Mouse (Mus musculus): Measurements from ENCODE around the gene Arsb. TPM values are rescaled to one million over a fixed set of nuclear protein-coding genes. Genes with fewer than 3 reads are reported as not detected.

The Arsb gene
- polyA plus RNA-seq (2016; fragmentation: Nextera tagmentation; extraction: Ambion mirVana), result 2.8 and 3.5 TPM in 2 replicates

DNA sequence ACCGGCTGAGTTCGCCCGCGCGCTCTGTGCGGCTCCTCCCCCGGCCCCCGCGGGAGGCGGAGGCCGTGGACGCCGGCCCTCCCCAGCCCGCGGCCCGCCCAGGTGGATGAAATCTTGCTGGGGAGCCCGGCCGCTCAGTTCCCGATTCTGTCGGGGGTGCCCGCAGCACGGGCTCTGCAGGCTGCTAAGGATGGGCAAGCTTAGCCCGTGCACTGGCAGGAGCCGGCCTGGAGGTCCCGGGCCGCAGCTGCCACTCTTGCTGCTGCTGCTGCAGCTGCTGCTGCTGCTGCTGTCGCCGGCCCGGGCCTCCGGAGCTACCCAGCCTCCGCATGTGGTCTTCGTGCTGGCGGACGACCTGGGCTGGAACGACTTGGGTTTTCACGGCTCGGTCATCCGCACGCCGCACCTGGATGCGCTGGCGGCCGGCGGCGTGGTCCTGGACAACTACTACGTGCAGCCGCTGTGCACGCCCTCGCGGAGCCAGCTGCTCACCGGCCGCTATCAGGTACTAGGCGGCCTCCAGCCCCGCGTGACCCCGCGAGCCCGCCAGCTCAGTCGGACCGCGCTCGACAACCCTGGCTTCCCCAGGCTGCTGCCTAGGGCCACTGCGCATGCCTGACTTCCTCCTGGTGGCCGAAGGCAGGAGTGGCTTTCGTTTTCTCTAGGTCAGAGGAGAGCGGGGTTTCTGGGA lies at the start of gene Arsb:
Gene Arsb, plus strand, starts transcription at position 43 of the 691 bp plus-strand sequence.
- peak; percentile 86 for ATAC-seq
- Histone ChIP-seq H3K4me2 (peak within 1 kb of the TSS; percentile 89), H3K27ac (peak within 1 kb of the TSS; percentile 50), H3K27me3 (replicated peaks) (peaks cover 37% of the 10 kb centered on the region), H3K4me1 (peaks cover 17% of the 10 kb centered on the region), H3K9ac (peak within 1 kb of the TSS; percentile 68), H3K36me3 (no peaks in the 10 kb centered on the region), H3K4me3 (peak within 1 kb of the TSS; percentile 64), H3K9me3 (replicated peaks) (no peaks in the 10 kb centered on the region)
- 2% methylated on average over 66 of the region's 66 CpGs for WGBS (ENCODE audit: insufficient replicate concordance)

- Histone ChIP-seq H3K9ac (no peak overlapping the region), H3K9me3 (replicated peaks) (no peaks in the 10 kb centered on the region), H3K36me3 (no peaks in the 10 kb centered on the region), H3K27me3 (replicated peaks) (no peaks in the 10 kb centered on the region; the same call in 1 of the 2 replicates), H3K4me3 (no peak overlapping the region), H3K4me2 (no peak overlapping the region), H3K4me1 (no peaks in the 10 kb centered on the region), H3K27ac (no peak overlapping the region)
- ATAC-seq, result no peak
- WGBS (ENCODE audit: insufficient replicate concordance), result 64% methylated on average over 4 of the region's 4 CpGs
Measured at GRCm38 (mm10) chr13:93721916-93722315, 49.5 kb upstream of the Arsb start.

- Histone ChIP-seq H3K9me3 (replicated peaks) (no peaks in the 10 kb centered on the region), H3K27me3 (replicated peaks) (no peaks in the 10 kb centered on the region; the same call in 1 of the 2 replicates)
- 66% methylated on average over 3 of the region's 3 CpGs for WGBS (ENCODE audit: insufficient replicate concordance)
Measured at GRCm38 (mm10) chr13:93723455-93723854, 48.0 kb upstream of the Arsb start.

DNA sequence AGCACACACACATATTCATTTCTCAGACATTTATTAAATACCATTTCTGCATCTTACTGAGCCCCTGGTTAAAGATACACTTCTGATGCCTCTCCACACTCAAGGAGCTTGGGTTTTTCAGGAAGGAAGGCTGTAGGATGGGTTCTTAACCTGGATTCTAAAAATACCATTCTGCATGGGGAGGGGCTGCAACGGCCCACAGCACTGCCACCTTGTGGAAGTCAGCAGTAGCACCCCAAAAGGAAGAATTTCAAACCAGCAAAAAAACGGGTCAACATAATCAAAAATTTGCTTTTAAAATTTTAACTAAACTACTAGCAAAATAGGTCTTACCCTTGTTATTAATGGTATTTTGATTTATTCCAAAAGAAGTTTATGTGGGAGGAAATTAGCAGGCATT lies 47.2 kb upstream of the Arsb start:
- no peak overlapping the region for H3K9ac ChIP-seq
- no peak overlapping the region for H3K4me3 ChIP-seq
- H3K27ac ChIP-seq, result no peak overlapping the region
- ATAC-seq, result no peak
- 27% methylated on average over 2 of the region's 2 CpGs for WGBS (ENCODE audit: insufficient replicate concordance)
- H3K27me3 ChIP-seq (replicated peaks), result no peaks in the 10 kb centered on the region; the same call in 1 of the 2 replicates
- H3K36me3 ChIP-seq, result no peaks in the 10 kb centered on the region
- no peaks in the 10 kb centered on the region for H3K4me1 ChIP-seq
- no peak overlapping the region for H3K4me2 ChIP-seq
- H3K9me3 ChIP-seq (replicated peaks), result no peaks in the 10 kb centered on the region

More at GRCm38 (mm10) chr13:93723455-93723854, 48.0 kb upstream of the Arsb start:
- Histone ChIP-seq H3K4me3 (no peak overlapping the region), H3K4me2 (no peak overlapping the region), H3K27ac (no peak overlapping the region), H3K9ac (no peak overlapping the region), H3K36me3 (no peaks in the 10 kb centered on the region), H3K4me1 (no peaks in the 10 kb centered on the region)
- ATAC-seq, result no peak

DNA sequence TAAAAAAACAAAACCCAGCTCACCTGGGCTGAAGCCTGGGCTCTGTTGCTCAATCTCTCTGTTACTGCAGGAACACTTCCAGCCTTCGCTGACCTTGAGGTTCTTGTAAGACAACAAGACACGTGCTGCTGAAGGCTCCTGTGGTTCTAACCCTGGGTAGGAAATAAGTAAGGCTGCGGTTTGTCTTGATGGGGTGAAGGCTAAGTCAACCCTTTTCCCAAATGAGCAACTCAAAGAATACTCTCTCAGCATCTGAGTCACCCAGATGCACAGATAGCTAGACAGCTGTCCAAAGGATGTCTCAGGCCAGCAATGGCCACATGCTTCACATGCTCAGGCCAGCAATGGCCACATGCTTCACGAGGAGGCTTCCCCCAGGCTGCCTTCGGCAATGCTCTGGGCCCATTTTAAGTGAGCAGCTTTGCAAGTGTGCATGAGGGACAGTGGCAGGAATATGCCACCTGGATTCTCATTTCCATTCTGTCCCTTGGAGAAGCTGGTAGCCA lies 36.2 kb upstream of the Arsb start:
- 68% methylated on average over 5 of the region's 5 CpGs for WGBS (ENCODE audit: insufficient replicate concordance)
- Histone ChIP-seq H3K9ac (no peak overlapping the region), H3K4me2 (no peak overlapping the region), H3K4me1 (no peaks in the 10 kb centered on the region), H3K27me3 (replicated peaks) (no peaks in the 10 kb centered on the region), H3K36me3 (no peaks in the 10 kb centered on the region), H3K27ac (no peak overlapping the region), H3K4me3 (no peak overlapping the region), H3K9me3 (replicated peaks) (no peaks in the 10 kb centered on the region)
- ATAC-seq, result no peak

GRCm38 (mm10) chr13:93744118-93744517 lies 27.3 kb upstream of the Arsb start:
- H3K27me3 ChIP-seq (replicated peaks), result no peaks in the 10 kb centered on the region
- H3K4me2 ChIP-seq, result no peak overlapping the region
- H3K36me3 ChIP-seq, result no peaks in the 10 kb centered on the region
- no peaks in the 10 kb centered on the region for H3K4me1 ChIP-seq
- no peak for ATAC-seq
- no peaks in the 10 kb centered on the region for H3K9me3 ChIP-seq (replicated peaks)
- H3K9ac ChIP-seq, result no peak overlapping the region
- WGBS (ENCODE audit: insufficient replicate concordance), result 59% methylated on average over 8 of the region's 8 CpGs
- H3K27ac ChIP-seq, result no peak overlapping the region
- H3K4me3 ChIP-seq, result no peak overlapping the region

GRCm38 (mm10) chr13:93752597-93753400 lies 18.6 kb upstream of the Arsb start:
- no peaks in the 10 kb centered on the region for H3K36me3 ChIP-seq
- no peak overlapping the region for H3K9ac ChIP-seq
- no peak overlapping the region for H3K27ac ChIP-seq
- ATAC-seq, result no peak
- no peaks in the 10 kb centered on the region for H3K9me3 ChIP-seq (replicated peaks)
- H3K4me2 ChIP-seq, result no peak overlapping the region
- H3K27me3 ChIP-seq (replicated peaks), result no peaks in the 10 kb centered on the region
- WGBS (ENCODE audit: insufficient replicate concordance), result 64% methylated on average over 14 of the region's 14 CpGs
- peaks cover 4% of the 10 kb centered on the region; the same call in 1 of the 2 replicates for H3K4me1 ChIP-seq
- no peak overlapping the region for H3K4me3 ChIP-seq

GRCm38 (mm10) chr13:93755084-93755483 lies 16.3 kb upstream of the Arsb start:
- Histone ChIP-seq H3K9ac (no peak overlapping the region), H3K27me3 (replicated peaks) (no peaks in the 10 kb centered on the region), H3K27ac (no peak overlapping the region), H3K36me3 (no peaks in the 10 kb centered on the region), H3K4me3 (no peak overlapping the region), H3K9me3 (replicated peaks) (no peaks in the 10 kb centered on the region), H3K4me2 (no peak overlapping the region), H3K4me1 (peaks cover 4% of the 10 kb centered on the region; the same call in 1 of the 2 replicates)
- 51% methylated on average over 4 of the region's 4 CpGs for WGBS (ENCODE audit: insufficient replicate concordance)
- no peak for ATAC-seq

DNA sequence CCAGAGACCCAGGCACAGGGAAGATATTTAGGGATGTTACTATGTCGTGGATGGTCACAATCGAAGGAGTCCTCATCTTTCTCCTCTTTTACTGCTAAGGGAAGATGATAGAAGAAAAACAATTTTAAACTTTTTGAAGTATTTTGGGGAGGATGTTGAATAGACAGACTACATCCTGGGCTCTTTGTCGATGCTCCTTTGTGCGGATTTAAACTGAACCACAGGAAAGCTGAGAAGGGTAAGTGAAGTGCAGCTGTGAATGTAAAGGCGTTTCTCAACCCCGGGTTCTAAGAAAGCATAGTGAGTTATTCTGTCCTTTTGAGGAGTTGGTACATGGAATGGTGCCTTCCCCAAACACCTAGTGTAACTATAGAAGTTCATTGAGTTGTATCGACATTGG lies 14.8 kb upstream of the Arsb start:
- H3K4me2 ChIP-seq, result no peak overlapping the region
- H3K27me3 ChIP-seq (replicated peaks), result no peaks in the 10 kb centered on the region
- no peaks in the 10 kb centered on the region for H3K36me3 ChIP-seq
- no peak overlapping the region for H3K4me3 ChIP-seq
- no peaks in the 10 kb centered on the region for H3K9me3 ChIP-seq (replicated peaks)
- H3K27ac ChIP-seq, result no peak overlapping the region
- peaks cover 4% of the 10 kb centered on the region; the same call in 1 of the 2 replicates for H3K4me1 ChIP-seq
- WGBS (ENCODE audit: insufficient replicate concordance), result 78% methylated on average over 7 of the region's 7 CpGs
- ATAC-seq, result no peak
- H3K9ac ChIP-seq, result no peak overlapping the region

DNA sequence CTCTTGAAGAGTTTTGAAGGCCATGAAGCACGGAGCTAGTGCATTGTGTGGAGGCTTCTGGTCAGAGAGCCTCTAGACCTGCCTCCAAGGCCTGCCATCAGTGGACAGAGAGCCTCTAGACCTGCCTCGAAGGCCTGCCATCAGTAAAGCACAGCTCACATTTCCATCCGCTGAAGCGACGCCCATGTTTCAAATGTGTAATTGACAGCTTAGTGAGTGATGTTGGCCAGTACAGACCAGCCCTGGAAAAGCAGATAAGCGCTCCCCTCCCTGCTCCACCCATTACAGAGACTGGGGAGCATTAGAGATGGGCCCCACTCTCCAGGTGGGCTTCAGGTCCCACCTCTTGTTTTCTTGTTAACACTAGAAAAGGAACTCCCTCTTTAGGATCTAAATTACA lies 13.9 kb upstream of the Arsb start:
- H3K9ac ChIP-seq, result no peak overlapping the region
- no peak overlapping the region for H3K4me2 ChIP-seq
- H3K36me3 ChIP-seq, result no peaks in the 10 kb centered on the region
- H3K9me3 ChIP-seq (replicated peaks), result no peaks in the 10 kb centered on the region
- ATAC-seq, result no peak
- no peaks in the 10 kb centered on the region for H3K27me3 ChIP-seq (replicated peaks)
- H3K4me3 ChIP-seq, result no peak overlapping the region
- H3K27ac ChIP-seq, result no peak overlapping the region
- WGBS (ENCODE audit: insufficient replicate concordance), result 59% methylated on average over 6 of the region's 6 CpGs
- H3K4me1 ChIP-seq, result peaks cover 4% of the 10 kb centered on the region; the same call in 1 of the 2 replicates

DNA sequence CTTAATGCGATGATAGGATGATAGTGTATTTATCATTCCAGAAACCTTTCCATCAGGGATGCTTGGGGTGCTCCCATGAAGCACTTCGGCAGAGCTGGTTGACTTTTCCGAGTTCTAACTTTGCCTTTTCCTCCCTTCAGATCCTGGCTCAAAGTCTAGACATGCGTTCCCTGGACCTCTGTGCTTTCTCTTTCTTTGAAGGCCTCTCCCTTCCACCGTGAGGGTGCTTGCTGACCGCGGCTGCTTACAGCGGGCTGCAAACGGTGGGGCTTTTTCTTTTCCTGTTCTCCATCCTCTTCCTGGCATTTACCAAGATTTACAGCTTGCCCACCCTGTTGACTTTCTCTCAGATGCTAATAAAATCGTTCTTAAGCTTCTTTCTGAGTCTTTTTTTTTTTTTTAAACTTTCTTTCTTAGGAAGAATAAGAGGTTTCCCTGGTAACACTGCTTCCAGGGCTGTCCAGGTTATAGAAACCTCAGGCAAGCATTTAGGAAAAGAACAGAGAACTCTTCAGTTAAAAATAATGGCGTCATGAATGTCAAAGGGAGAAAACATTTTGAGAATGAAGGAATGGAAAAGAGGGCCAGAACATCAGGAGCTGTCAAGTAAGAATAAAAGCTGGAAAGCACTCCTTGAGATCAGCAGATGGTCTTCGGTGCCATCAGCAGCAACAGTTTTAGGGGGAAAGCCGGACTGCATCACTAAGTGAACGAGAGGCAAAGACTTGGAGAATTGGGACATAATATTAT lies 13.1 kb upstream of the Arsb start:
- H3K4me1 ChIP-seq, result peaks cover 4% of the 10 kb centered on the region; the same call in 1 of the 2 replicates
- no peaks in the 10 kb centered on the region for H3K27me3 ChIP-seq (replicated peaks)
- H3K36me3 ChIP-seq, result no peaks in the 10 kb centered on the region
- no peaks in the 10 kb centered on the region for H3K9me3 ChIP-seq (replicated peaks)
- no peak overlapping the region for H3K9ac ChIP-seq
- H3K4me2 ChIP-seq, result no peak overlapping the region
- no peak for ATAC-seq
- no peak overlapping the region for H3K4me3 ChIP-seq
- 54% methylated on average over 14 of the region's 14 CpGs for WGBS (ENCODE audit: insufficient replicate concordance)
- H3K27ac ChIP-seq, result no peak overlapping the region

Measured in liver, embryonic 12.5 days (tissue).